ENCODE assay signal across 34 mouse cellular contexts in genomic region chr8:58943773-58944172, GRCm38 (mm10). TPM values are rescaled to one million over a fixed set of nuclear protein-coding genes. Genes with fewer than 3 reads are reported as not detected.
"Had no signal": no experiment of that assay in that cellular context is flagged by ENCODE, and none has a peak within 500 bp of the region (broad histone marks: within the 10 kb centered on the region; RNA-seq: fewer than 3 reads in every experiment).

No protein-coding gene starts in this region.

- ATAC-seq: forebrain, embryonic 13.5 days; forebrain, embryonic 14.5 days; forebrain, embryonic 15.5 days; forebrain, embryonic 16.5 days; forebrain, postnatal 0 days had no signal

- DNase-seq: cerebellum, adult 9-11 months; cerebellum, postnatal 10 days; cerebellum, postnatal 14 days; cerebellum, postnatal 25 days; cerebellum, postnatal 36 days; embryo, embryonic 11 days; forebrain, postnatal 0 days; gastrocnemius, adult 2 months; gastrocnemius, postnatal 10 days; gastrocnemius, postnatal 14 days; gastrocnemius, postnatal 25 days; gastrocnemius, postnatal 36 days; heart, adult 11 months; heart, adult 18-20 months; heart, adult 2 months had no signal

- H3K9me3 ChIP-seq: embryonic facial prominence, embryonic 10.5 days; embryonic facial prominence, embryonic 12.5 days; embryonic facial prominence, embryonic 13.5 days; embryonic facial prominence, embryonic 15.5 days; forebrain, embryonic 10.5 days; forebrain, embryonic 12.5 days; forebrain, embryonic 13.5 days; forebrain, embryonic 15.5 days; heart, embryonic 10.5 days had no signal

- H3K4me3 ChIP-seq: embryonic facial prominence, embryonic 10.5 days; embryonic facial prominence, embryonic 12.5 days; embryonic facial prominence, embryonic 13.5 days; embryonic facial prominence, embryonic 15.5 days; erythroblast, embryonic 14.5 days; forebrain, embryonic 10.5 days; forebrain, embryonic 12.5 days; forebrain, embryonic 13.5 days; forebrain, embryonic 15.5 days; gastrocnemius, adult 2 months; heart, adult 2 months; heart, embryonic 10.5 days had no signal

- H3K27me3 ChIP-seq: embryonic facial prominence, embryonic 12.5 days; embryonic facial prominence, embryonic 13.5 days; embryonic facial prominence, embryonic 15.5 days; forebrain, embryonic 12.5 days; forebrain, embryonic 13.5 days; forebrain, embryonic 15.5 days had no signal

- H3K4me1 ChIP-seq: embryonic facial prominence, embryonic 10.5 days; embryonic facial prominence, embryonic 12.5 days; embryonic facial prominence, embryonic 13.5 days; embryonic facial prominence, embryonic 15.5 days; forebrain, embryonic 10.5 days; forebrain, embryonic 12.5 days; forebrain, embryonic 13.5 days; forebrain, embryonic 15.5 days; heart, embryonic 10.5 days had no signal

- H3K36me3 ChIP-seq: embryonic facial prominence, embryonic 10.5 days; embryonic facial prominence, embryonic 12.5 days; embryonic facial prominence, embryonic 13.5 days; embryonic facial prominence, embryonic 15.5 days; forebrain, embryonic 10.5 days; forebrain, embryonic 12.5 days; forebrain, embryonic 15.5 days; heart, embryonic 10.5 days had no signal

RNA-seq across cellular contexts. Expression of gene Galntl6, which starts 31.3 kb away (rescaled TPM):
- total RNA-seq: common myeloid progenitor, adult 5-6 weeks; gastrocnemius, adult 18-20 months; gastrocnemius, adult 2 months; gastrocnemius, adult 8-10 months; gastrocnemius, postnatal 25 days; gastrocnemius, postnatal 36 days; granulocyte monocyte progenitor cell, adult 5-6 weeks; heart, adult 18-20 months; heart, adult 2 months; heart, adult 8-10 months had no signal
- polyA plus RNA-seq: erythroblast, embryonic 14.5 days; gonadal fat pad, adult 2 months; heart, adult 2 months had no signal

RNA-seq across cellular contexts. Expression of gene BC030500, which starts 32.2 kb away (rescaled TPM):
- total RNA-seq: common myeloid progenitor, adult 5-6 weeks; gastrocnemius, adult 18-20 months; gastrocnemius, adult 2 months; gastrocnemius, adult 8-10 months; gastrocnemius, postnatal 10 days; gastrocnemius, postnatal 14 days; gastrocnemius, postnatal 25 days; gastrocnemius, postnatal 36 days; gastrocnemius, postnatal 4 days; granulocyte monocyte progenitor cell, adult 5-6 weeks; heart, adult 18-20 months; heart, adult 2 months; heart, adult 8-10 months had no signal
- polyA plus RNA-seq: erythroblast, embryonic 14.5 days; gonadal fat pad, adult 2 months had no signal
